Mouse (Mus musculus): ENCODE data around the gene Cenpt.

GRCm38 (mm10) chr8:105889756-105890465 is 36.8 kb upstream of the Cenpt start:
- TF ChIP-seq CTCF (IDR thresholded peaks at IDR 0.05; ENCODE audit: insufficient read depth, low read depth, low read length): no peak
- TF ChIP-seq POLR2A (IDR thresholded peaks at IDR 0.05; ENCODE audit: insufficient read depth, low read depth, low read length): no peak
